Mouse (Mus musculus): ENCODE data around the gene Clec5a. TPM values are rescaled to one million over a fixed set of nuclear protein-coding genes. Genes with fewer than 3 reads are reported as not detected.
A peak's percentile ranks its signal among the peaks of the same experiment; 100 is the strongest.
"Not testable (repeated sequence)": the region's sequence is repeated elsewhere in the genome, so short reads cannot be mapped to it uniquely, and the experiment has no call there.

Gene Clec5a
- total RNA-seq (2021) = under 1 TPM; 0.56 to 0.78 TPM
- long read RNA-seq, experiment 1 = 0 reads
- long read RNA-seq, experiment 2 = 0 reads

DNA sequence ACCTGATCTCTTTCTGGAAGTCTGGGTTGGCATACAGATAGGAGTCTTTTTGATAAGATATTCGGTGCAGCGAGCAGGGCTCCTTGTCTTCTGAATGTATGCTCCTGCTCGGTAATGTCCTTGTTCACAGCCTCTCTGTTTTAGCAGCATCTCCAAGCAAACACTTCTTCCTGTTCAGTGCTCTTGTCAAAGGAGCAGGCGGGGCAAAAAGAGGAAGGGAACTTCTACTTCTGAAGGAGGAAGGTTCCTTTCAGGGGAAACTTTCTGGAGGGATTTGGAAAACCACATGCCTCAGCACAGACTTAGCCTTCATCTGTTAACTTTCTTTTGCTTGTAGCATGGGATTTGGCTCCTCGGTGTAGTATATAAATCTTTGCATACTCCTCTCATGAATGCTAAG, at the start of gene Clec5a:
Clec5a (minus strand) TSS at position 177 of the 400 bp plus-strand sequence.
- no peak for DNase-seq

GRCm38 (mm10) chr6:40634640-40635071, 49.0 kb upstream of the Clec5a start:
- DNase-seq = no peak

DNA sequence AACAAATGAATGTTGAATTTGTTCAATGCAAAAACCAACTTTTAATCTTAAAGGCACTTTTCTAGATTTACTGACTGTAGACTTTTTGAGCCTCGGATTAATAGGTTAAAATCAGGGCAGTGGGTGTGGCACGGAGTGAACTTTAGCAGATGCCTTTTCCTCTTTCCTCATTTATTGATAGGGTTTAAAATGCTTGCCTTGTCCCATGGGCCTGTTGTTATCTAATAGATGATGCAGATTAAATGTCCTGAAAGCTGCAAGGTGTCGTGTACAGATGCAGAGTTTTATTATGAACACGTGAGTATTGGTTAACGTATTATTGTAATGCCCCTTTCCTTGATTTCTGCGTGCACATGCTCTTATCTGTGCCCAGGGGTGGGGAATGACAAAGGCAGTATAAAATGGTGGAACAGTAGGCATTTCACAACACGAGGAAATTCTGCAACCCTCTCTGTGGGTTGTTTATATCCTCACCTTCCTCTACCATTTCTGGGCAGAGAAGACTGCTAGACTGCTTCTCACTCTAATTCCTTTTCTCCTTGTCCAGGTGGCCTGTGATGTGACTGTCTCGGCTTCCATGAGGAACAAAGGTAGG, 42.9 kb upstream of the Clec5a start, which contains the start of gene Mgam:
Mgam (plus strand) TSS at position 426 of the 595 bp plus-strand sequence.
- no peak for DNase-seq

DNA sequence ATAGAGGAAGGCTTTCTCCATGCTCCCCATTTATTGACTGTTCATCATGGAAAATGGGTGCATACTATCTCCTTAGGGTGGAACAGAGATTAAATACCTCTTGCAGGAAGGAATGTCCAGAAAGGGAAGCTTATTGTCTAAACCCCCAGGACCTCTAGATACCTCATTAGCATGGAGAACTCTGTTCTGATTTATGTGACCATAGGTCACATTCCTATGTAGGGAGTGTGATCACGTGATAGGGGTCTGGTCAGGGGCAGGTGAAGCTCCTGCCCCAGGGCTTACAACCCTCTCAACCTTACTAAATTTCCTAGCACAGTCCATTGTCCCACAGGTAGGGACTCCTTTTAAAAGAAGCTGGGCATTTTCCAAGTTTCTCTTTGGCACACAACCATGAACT, 40.5 kb upstream of the Clec5a start:
- no peak for DNase-seq

- DNase-seq = peak; percentile 67
Measured at GRCm38 (mm10) chr6:40617965-40618364, 32.3 kb upstream of the Clec5a start.

GRCm38 (mm10) chr6:40613260-40613852, 27.7 kb upstream of the Clec5a start, which contains the start of gene Tas2r138:
Gene Tas2r138, minus strand, starts transcription at chr6:40613310.
- no peak for DNase-seq

- no peak for DNase-seq
Measured at GRCm38 (mm10) chr6:40610244-40610643, 24.6 kb upstream of the Clec5a start.

GRCm38 (mm10) chr6:40607431-40607830, 21.8 kb upstream of the Clec5a start:
- DNase-seq = no peak

GRCm38 (mm10) chr6:40598546-40598945, 12.9 kb upstream of the Clec5a start:
- DNase-seq = not testable (repeated sequence)

GRCm38 (mm10) chr6:40594804-40595550, 9.4 kb upstream of the Clec5a start:
- no peak for DNase-seq

DNA sequence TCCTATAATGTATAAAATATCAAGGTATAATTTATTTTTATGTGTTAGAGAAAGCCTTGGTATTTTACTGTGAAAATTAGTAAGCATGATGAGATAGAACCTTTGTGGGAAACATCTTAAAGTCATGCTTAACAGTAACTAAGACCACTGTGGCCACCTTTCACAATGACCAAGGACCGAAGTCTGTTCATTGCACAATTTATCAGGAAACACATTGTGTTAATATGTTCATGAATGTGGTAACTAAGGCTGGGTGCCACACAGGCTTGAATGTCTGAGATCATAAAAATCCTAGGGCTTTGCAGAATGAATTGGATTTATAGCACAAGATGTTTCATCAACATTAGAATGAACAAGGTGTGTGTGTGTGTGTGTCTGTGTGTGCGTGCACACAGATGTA, 2.7 kb upstream of the Clec5a start:
- DNase-seq = no peak

GRCm38 (mm10) chr6:40584336-40584735, 1.3 kb downstream of the Clec5a start:
- DNase-seq = no peak

- no peak for DNase-seq
Measured at GRCm38 (mm10) chr6:40576305-40576704, 9.3 kb downstream of the Clec5a start.

DNA sequence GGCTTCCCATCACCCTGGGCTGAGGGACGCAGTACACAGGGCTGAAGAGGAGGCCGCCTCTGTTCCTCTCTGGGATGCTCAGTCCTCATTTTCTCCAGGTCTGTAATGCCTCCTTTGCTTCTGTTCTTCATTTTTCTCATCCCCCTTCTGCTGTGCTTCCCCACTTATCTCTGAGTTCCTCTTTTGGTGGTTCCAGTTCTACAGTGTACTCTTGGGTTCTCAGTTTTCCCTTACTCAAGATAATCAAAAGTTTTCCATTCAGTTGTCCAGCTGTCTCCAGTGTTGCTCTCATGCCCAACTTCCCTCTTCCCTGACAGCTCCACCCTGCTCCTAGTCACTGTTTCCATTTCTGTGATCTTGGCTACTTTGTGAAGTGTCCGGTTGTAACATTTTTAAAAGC, 12.0 kb downstream of the Clec5a start:
- no peak for DNase-seq

- DNase-seq = no peak
Measured at GRCm38 (mm10) chr6:40569187-40569586, 16.4 kb downstream of the Clec5a start, which contains the start of gene Olfr460. Gene Olfr460, plus strand, starts transcription at chr6:40569487.

DNA sequence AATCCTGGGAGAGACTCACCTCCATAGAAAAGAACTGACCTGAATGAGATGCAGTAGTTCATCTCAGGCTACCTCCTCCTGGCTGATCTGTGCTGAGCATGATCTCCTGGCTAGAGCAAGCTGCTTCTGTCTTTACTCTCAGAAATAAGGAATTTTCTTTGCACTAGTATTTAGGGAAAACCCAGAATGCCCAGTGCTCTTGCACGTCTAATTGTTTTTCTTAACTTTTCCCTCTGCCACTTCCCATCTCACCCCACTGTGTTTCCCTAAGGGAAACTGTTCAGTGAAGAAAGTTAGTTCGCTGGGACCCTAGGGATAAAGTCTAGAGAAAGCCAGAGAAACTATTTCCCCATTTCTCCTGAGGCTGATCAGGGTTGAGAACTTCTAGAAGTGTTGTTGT, 30.7 kb downstream of the Clec5a start, which contains the start of gene Olfr461:
Olfr461 (minus strand) TSS at position 101 of the 400 bp plus-strand sequence.
- no peak for DNase-seq

DNA sequence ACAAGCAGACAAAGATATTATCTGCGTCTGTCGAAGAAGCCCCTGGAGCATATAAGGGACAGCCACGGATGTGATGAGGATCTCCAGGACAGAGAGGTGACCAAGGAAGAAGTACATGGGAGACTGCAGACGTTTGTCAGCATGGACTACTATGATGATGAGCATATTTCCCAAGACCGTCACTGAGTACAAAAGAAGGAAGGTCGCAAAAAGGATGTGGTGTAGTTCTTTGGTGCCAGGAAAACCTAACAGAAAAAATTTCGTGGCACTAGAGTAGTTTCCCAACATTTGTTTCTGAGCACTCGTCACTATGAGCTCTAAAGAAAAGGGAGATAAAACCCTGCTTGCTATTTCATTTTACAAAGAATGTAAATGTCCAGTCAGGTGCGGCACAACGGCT, 40.9 kb downstream of the Clec5a start:
- DNase-seq = no peak

Other genes starting within 250 kb of the Clec5a start
- gene E330009J07Rik, start 149.7 kb downstream of the Clec5a start, total RNA-seq (2021) = 1 to 10 TPM; 3.7 to 3.8 TPM
- gene Wee2, start 146.7 kb downstream of the Clec5a start, total RNA-seq (2021) = not detected
- 10 to 100 TPM; 32.4 to 33.7 TPM for gene Ssbp1, start 114.5 kb downstream of the Clec5a start, total RNA-seq (2021)
- gene Tas2r137, start 94.6 kb downstream of the Clec5a start, total RNA-seq (2021) = not detected
- not detected for gene Tas2r108, start 92.3 kb downstream of the Clec5a start, total RNA-seq (2021)
- gene Prss37, start 66.3 kb downstream of the Clec5a start, total RNA-seq (2021) = not detected
- gene Olfr461, start 30.8 kb downstream of the Clec5a start, total RNA-seq (2021) = not detected
- not detected for gene Olfr460, start 16.3 kb downstream of the Clec5a start, total RNA-seq (2021)
- not detected for gene Tas2r138, start 27.5 kb upstream of the Clec5a start, total RNA-seq (2021)
- under 1 TPM; 0.70 to 0.81 TPM for gene Mgam, start 43.0 kb upstream of the Clec5a start, total RNA-seq (2021)

All from gastrocnemius, postnatal 10 days (tissue).